Mouse (Mus musculus): ENCODE results near the gene Xpnpep2. TPM values are rescaled to one million over a fixed set of nuclear protein-coding genes. Genes with fewer than 3 reads are reported as not detected.

Gene Xpnpep2
- polyA plus RNA-seq, 1 experiment from 2014 or later: 1.4 TPM

- no peak for ATAC-seq (ENCODE audit: insufficient read depth, low FRiP score)
- Histone ChIP-seq H3K4me1 (ENCODE audit: control insufficient read depth, insufficient read depth, low read length) (no peaks in the 10 kb centered on the region), H3K36me3 (ENCODE audit: control insufficient read depth, insufficient read depth, low read length) (no peaks in the 10 kb centered on the region), H3K4me3 (replicated peaks; ENCODE audit: low read length) (no peak overlapping the region), H3K9ac (ENCODE audit: low read length) (no peak overlapping the region), H3K9me3 (replicated peaks; ENCODE audit: control insufficient read depth, low read length) (no peaks in the 10 kb centered on the region), H3K27me3 (ENCODE audit: control insufficient read depth, insufficient read depth, low read length) (no peaks in the 10 kb centered on the region), H3K27ac (ENCODE audit: low read length) (no peak overlapping the region), H3K4me2 (ENCODE audit: low read depth, low read length) (no peak overlapping the region)
- 79% methylated on average over 3 of the region's 3 CpGs for WGBS
Observed at GRCm38 (mm10) chrX:48184703-48185102, 76.2 kb downstream of the Xpnpep2 start.

Other genes starting within 250 kb of the Xpnpep2 start
- gene Smarca1, start 215.8 kb upstream of the Xpnpep2 start, polyA plus RNA-seq (2015; fragmentation: Nextera tagmentation; extraction: Ambion mirVana): 25.5 and 28.6 TPM in 2 replicates
- 19.8 and 19.9 TPM in 2 replicates for gene Ocrl, start 196.3 kb upstream of the Xpnpep2 start, polyA plus RNA-seq (2015; fragmentation: Nextera tagmentation; extraction: Ambion mirVana)
- gene Apln, start 73.9 kb upstream of the Xpnpep2 start, polyA plus RNA-seq (2015; fragmentation: Nextera tagmentation; extraction: Ambion mirVana): 5.1 and 6.5 TPM in 2 replicates
- gene Sash3, start 37.7 kb downstream of the Xpnpep2 start, polyA plus RNA-seq (2015; fragmentation: Nextera tagmentation; extraction: Ambion mirVana): 4.3 and 5.0 TPM in 2 replicates
- gene Zdhhc9, start 100.2 kb downstream of the Xpnpep2 start, polyA plus RNA-seq (2015; fragmentation: Nextera tagmentation; extraction: Ambion mirVana): 4.6 and 6.1 TPM in 2 replicates
- 15.2 and 17.0 TPM in 2 replicates for gene Utp14a, start 148.1 kb downstream of the Xpnpep2 start, polyA plus RNA-seq (2015; fragmentation: Nextera tagmentation; extraction: Ambion mirVana)
- 5.2 TPM in 2 replicates for gene Bcorl1, start 232.6 kb downstream of the Xpnpep2 start, polyA plus RNA-seq (2015; fragmentation: Nextera tagmentation; extraction: Ambion mirVana)